Mouse (Mus musculus) testis, adult 2 months (tissue): Measurements from ENCODE around the gene Hook2.

Experiments used
- CTCF ChIP-seq: fragments of 200-500 bp; IDR thresholded peaks from 2 replicates; pipeline ENCODE4 v1.5.1; 2012; ENCODE audit warnings: low read depth, mild to moderate bottlenecking, inconsistent platforms, low read length, moderate library complexity; ENCODE audit not compliant: control insufficient read depth, insufficient read depth, insufficient replicate concordance
- POLR2A ChIP-seq: fragments of 200-500 bp; IDR thresholded peaks from 2 replicates; pipeline ENCODE4 v1.6.1; 2012; ENCODE audit warnings: low read depth, mild to moderate bottlenecking, inconsistent platforms, low read length, moderate library complexity; ENCODE audit not compliant: control insufficient read depth

DNA sequence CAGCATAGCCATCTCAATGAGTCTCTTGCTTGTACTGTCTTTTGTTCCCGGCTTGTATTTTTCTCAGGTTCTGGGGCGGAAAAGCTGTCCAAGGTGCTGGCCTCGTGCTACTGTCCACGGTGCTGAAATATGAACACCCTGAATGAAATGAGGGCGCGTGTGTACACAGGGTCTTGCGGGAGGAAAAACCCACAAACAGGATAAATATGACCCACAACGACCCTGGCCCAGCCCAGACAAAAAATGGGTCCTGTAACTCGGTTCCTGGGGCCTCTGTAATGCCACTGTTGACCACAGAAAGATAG is 43.2 kb upstream of the Hook2 start:
- TF ChIP-seq CTCF (no peak), POLR2A (0 out of 2 replicates have a peak, but pooled peaks have one; percentile 9)
